Mouse (Mus musculus) lung, postnatal 0 days (tissue): ENCODE measurements around the gene Irf6. TPM values are rescaled to one million over a fixed set of nuclear protein-coding genes. Genes with fewer than 3 reads are reported as not detected.

Experiments
- ATAC-seq: fragments of 200-750 bp; cut with Nextera tagmentation; 2 replicates; pipeline ENCODE4 v1.8.0; 2017; ENCODE audit warnings: moderate library complexity
- DNase-seq: peaks from one replicate; pipeline ENCODE4 v3.0.0-alpha.2; 2016; ENCODE audit warnings: low spot score
- H3K27ac ChIP-seq: fragments of 300-500 bp; sonication (generic); 2 replicates; pipeline ENCODE4 v1.5.1; 2014; ENCODE audit warnings: antibody characterized with exemption, mild to moderate bottlenecking, low read length, mixed read lengths
- H3K27me3 ChIP-seq: fragments of 300-500 bp; sonication (generic); replicated peaks from 2 replicates; pipeline ENCODE4 v1.6.1; 2014; ENCODE audit warnings: low read length, mixed read lengths; ENCODE audit not compliant: insufficient read depth
- H3K36me3 ChIP-seq: fragments of 300-500 bp; sonication (generic); 2 replicates; pipeline ENCODE4 v1.6.1; 2014; ENCODE audit warnings: low read length, mixed read lengths; ENCODE audit not compliant: insufficient read depth
- H3K4me1 ChIP-seq: fragments of 300-500 bp; sonication (generic); 2 replicates; pipeline ENCODE4 v1.6.1; 2014; ENCODE audit warnings: antibody characterized with exemption, low read depth, low read length, mixed read lengths; ENCODE audit not compliant: insufficient read depth
- H3K4me2 ChIP-seq: fragments of 300-500 bp; sonication (generic); replicated peaks from 2 replicates; pipeline ENCODE4 v1.6.1; 2014; ENCODE audit warnings: low read depth, mild to moderate bottlenecking, low read length, moderate library complexity, mixed read lengths
- H3K4me3 ChIP-seq: fragments of 300-500 bp; sonication (generic); 2 replicates; pipeline ENCODE4 v1.5.1; 2014; ENCODE audit warnings: low read depth, low read length
- H3K9ac ChIP-seq: fragments of 300-500 bp; sonication (generic); replicated peaks from 2 replicates; pipeline ENCODE4 v1.6.1; 2014; ENCODE audit warnings: low read depth, mild to moderate bottlenecking
- H3K9me3 ChIP-seq: fragments of 300-500 bp; sonication (generic); 2 replicates; pipeline ENCODE4 v1.6.1; 2016; ENCODE audit warnings: low read length, mixed read lengths
- CTCF ChIP-seq: IDR thresholded peaks from 2 replicates; pipeline ENCODE4 v1.5.1; 2016; ENCODE audit warnings: antibody characterized with exemption, mild to moderate bottlenecking
- EP300 ChIP-seq: IDR thresholded peaks from 2 replicates; pipeline ENCODE4 v1.6.1; 2016; ENCODE audit warnings: antibody characterized with exemption, mild to moderate bottlenecking, control low read depth
- WGBS: fragments of 180-500 bp; shearing (Covaris S2); extraction: QIAGEN DNeasy Blood & Tissue Kit; methylation state at CpG from one replicate; pipeline ENCODE4 v1.1.7; 2014; 5-methylcytosine and 5-hydroxymethylcytosine counted together
- polyA plus RNA-seq: library from polyadenylated mRNA; unstranded; fragments of >200 nt; fragmentation: Nextera tagmentation; extraction: Ambion mirVana; gene quantifications from 2 replicates; pipeline ENCODE4 v1.2.1, GENCODE M21; 2015

Gene Irf6
- polyA plus RNA-seq, 1 experiment from 2014 or later, result 14.3 TPM

DNA sequence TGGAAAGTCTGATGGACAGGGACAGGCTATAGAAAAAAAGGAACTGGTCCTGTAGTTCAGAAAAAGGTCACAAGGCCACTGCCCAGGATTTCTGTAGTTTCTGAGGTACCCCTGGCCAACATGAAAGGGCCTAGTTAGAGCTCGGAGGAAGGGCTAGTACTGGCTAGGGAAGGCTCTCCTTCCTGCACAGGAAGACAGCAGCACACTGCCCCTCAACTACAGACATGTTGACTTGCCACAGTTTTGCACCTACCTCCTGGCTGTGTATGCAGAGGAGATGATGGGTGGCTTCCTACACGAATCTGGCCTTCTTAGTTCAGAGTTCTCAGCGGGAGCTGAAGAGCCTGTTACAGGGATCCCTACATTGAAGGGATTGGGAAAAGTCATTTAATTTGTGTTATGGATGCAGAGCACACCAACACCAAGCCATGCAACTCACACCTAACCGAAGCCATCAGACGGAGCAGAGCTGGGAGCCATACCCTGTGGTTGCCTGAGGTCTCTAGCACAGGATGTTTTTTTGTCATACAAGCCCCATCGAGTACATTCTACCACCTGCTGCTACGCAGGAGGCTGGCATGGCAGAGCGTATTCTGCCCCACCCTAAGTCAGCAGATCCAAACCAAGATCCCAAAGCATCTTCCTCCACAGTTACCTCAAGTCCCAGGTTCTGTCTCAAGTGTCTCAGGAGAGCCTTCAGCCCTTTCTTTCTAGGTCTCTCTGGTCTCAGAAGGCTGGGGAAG lies 47.9 kb downstream of the Irf6 start:
- ATAC-seq, result no peak
- Histone ChIP-seq H3K4me1 (no peaks in the 10 kb centered on the region), H3K36me3 (no peaks in the 10 kb centered on the region), H3K4me3 (no peak overlapping the region), H3K4me2 (no peak overlapping the region), H3K27me3 (no peaks in the 10 kb centered on the region), H3K27ac (peak overlapping the region; percentile 26; the same call in 1 of the 2 replicates), H3K9ac (no peak overlapping the region), H3K9me3 (no peaks in the 10 kb centered on the region)
- TF ChIP-seq CTCF (no peak), EP300 (no peak)
- WGBS, result 80% methylated on average over 8 of the region's 8 CpGs
- DNase-seq, result no peak

DNA sequence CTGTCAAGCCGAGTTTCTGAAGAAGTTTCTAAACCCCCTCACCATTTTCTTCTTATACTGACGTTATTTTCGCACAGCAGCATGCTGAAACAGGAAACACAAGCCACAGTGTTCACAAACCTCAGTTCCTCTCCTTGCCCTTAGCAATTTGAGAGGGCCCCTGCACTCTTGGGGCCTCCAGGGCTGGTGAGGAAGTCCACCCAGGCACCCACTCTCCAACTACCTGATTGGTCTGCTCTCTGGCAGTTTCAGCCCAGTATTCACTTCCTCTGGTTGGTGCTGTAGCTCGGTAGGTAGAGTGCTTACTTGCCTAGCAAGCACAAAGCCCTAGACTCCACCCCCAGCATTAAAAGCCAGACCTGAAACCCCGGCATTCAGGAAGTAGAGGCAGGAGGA lies 48.5 kb downstream of the Irf6 start, which contains the start of gene Traf3ip3:
TSS of gene Traf3ip3 (minus strand) at position 321 of the 396 bp plus-strand sequence.
- Histone ChIP-seq H3K4me2 (no peak within 1 kb of the TSS), H3K9me3 (no peaks in the 10 kb centered on the region), H3K9ac (no peak within 1 kb of the TSS), H3K4me1 (no peaks in the 10 kb centered on the region), H3K4me3 (no peak within 1 kb of the TSS), H3K27me3 (no peaks in the 10 kb centered on the region), H3K36me3 (no peaks in the 10 kb centered on the region), H3K27ac (peak within 1 kb of the TSS; percentile 26; the same call in 1 of the 2 replicates)
- 45% methylated on average over 5 of the region's 5 CpGs for WGBS
- TF ChIP-seq EP300, result no peak
- TF ChIP-seq CTCF, result no peak
- ATAC-seq, result peak; percentile 52
- DNase-seq, result peak; percentile 51

DNA sequence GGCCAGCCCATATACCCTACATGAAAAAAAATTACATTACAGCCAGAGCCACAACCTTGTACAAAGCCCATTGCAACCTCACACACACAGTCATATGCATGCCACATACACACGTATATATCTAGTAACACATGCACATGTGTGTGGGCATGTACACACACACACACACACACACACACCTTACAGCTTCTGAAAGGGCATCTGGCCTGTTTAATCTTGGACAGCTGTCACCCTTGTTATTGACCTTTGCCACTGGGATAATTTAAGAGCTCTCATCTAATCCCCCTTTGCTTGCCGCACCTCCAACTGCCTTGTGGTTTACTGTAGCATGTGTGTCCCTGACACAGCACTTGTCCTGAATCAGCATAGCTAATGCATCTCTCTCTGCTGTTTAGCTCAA lies 50.9 kb downstream of the Irf6 start:
- no peak for ATAC-seq
- Histone ChIP-seq H3K36me3 (no peaks in the 10 kb centered on the region), H3K27ac (no peak overlapping the region), H3K9me3 (no peaks in the 10 kb centered on the region), H3K4me2 (no peak overlapping the region), H3K4me1 (no peaks in the 10 kb centered on the region), H3K9ac (no peak overlapping the region), H3K4me3 (no peak overlapping the region), H3K27me3 (no peaks in the 10 kb centered on the region)
- 75% methylated on average over 2 of the region's 2 CpGs for WGBS
- DNase-seq, result no peak
- TF ChIP-seq EP300 (no peak), CTCF (no peak)

DNA sequence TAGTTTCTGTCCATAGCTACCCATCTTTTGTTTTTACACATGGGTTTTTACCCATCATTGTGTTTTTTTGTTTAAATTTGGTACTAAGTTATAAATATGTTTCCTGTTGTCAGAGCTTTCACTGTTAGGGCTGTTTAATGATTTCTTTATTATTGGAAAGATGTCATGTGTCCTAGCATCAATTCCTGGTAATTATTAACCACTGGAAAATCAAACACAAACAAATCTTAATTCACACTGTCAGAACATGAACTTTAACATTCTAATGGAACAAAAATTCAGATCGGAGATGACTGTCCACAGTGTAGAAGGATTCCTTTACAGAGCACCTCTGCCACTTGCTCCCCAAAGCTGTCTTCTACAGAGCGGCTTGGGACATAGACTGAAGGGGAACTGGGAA lies 52.5 kb downstream of the Irf6 start:
- Histone ChIP-seq H3K9me3 (no peaks in the 10 kb centered on the region), H3K27ac (no peak overlapping the region), H3K4me1 (no peaks in the 10 kb centered on the region), H3K4me3 (no peak overlapping the region), H3K9ac (no peak overlapping the region), H3K4me2 (no peak overlapping the region), H3K27me3 (no peaks in the 10 kb centered on the region), H3K36me3 (no peaks in the 10 kb centered on the region)
- ATAC-seq, result no peak
- WGBS, result 87% methylated on average over 2 of the region's 2 CpGs
- TF ChIP-seq CTCF, result no peak
- TF ChIP-seq EP300, result no peak
- DNase-seq, result no peak

DNA sequence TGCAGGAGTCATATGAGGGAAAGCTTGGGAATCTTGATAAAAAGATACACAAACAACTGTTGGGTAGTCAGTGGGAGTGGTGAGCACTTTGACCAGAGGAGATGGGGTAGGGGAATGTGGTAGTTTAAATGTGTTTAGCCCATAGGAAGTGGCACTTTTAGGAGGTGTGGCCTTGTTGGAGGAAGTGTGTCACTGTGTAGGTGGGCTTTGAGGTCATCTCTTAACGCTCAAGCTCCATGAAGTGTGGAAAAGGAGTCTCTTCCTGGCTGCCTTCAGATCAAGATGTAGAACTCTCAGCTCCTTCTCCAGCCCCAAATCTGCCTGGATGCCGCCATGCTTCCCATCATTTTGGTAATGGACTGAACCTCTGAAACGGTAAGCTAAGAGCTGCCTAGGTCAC lies 54.6 kb downstream of the Irf6 start, which contains the start of gene Lamb3:
TSS of gene Lamb3 (plus strand) at position 197 of the 400 bp plus-strand sequence.
- Histone ChIP-seq H3K27me3 (no peaks in the 10 kb centered on the region), H3K4me2 (no peak within 1 kb of the TSS), H3K9me3 (no peaks in the 10 kb centered on the region), H3K4me1 (no peaks in the 10 kb centered on the region), H3K4me3 (no peak within 1 kb of the TSS), H3K36me3 (no peaks in the 10 kb centered on the region), H3K27ac (no peak within 1 kb of the TSS), H3K9ac (no peak within 1 kb of the TSS)
- 86% methylated on average over 3 of the region's 3 CpGs for WGBS
- TF ChIP-seq CTCF (no peak), EP300 (no peak)
- ATAC-seq (no peak), DNase-seq (no peak)

DNA sequence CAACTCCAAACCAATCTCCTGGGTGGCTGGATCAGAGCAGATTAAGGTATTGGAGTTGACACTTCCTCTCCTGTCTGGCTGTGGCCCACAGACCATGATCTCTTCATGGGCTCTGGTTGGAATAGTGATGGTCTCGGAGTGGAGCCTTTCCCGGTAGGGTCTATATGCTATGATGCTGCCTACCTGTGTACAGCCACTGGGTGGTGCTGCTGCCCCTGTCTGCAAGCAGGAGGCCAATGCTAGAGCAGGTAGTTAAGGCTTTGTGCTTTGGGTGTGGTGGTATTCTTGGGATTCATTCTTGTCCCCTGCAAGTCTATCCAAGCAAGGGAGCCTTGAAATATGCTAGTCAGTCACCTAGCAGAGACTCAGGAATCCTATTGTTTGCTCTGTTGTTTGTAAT lies 55.3 kb downstream of the Irf6 start:
- TF ChIP-seq CTCF, result peak; percentile 93
- TF ChIP-seq EP300, result no peak
- peak; percentile 67 for DNase-seq
- no peak overlapping the region for H3K4me3 ChIP-seq
- no peaks in the 10 kb centered on the region for H3K27me3 ChIP-seq
- no peaks in the 10 kb centered on the region for H3K4me1 ChIP-seq
- no peak overlapping the region for H3K27ac ChIP-seq
- no peaks in the 10 kb centered on the region for H3K36me3 ChIP-seq
- no peak overlapping the region for H3K4me2 ChIP-seq
- no peaks in the 10 kb centered on the region for H3K9me3 ChIP-seq
- 34% methylated on average over 2 of the region's 2 CpGs for WGBS
- ATAC-seq, result peak; percentile 52
- H3K9ac ChIP-seq, result no peak overlapping the region
